Mouse (Mus musculus): Measurements from ENCODE around the gene Abcc8.
"Not testable (repeated sequence)": the region's sequence is repeated elsewhere in the genome, so short reads cannot be mapped to it uniquely, and the experiment has no call there.

GRCm38 (mm10) chr7:46168980-46169379, 10.9 kb downstream of the Abcc8 start:
- TF ChIP-seq CTCF (IDR thresholded peaks at IDR 0.05; ENCODE audit: control insufficient read depth, insufficient read depth, insufficient replicate concordance, low read depth, low read length); POLR2A (IDR thresholded peaks at IDR 0.05; ENCODE audit: control insufficient read depth, low read depth, low read length): not testable (repeated sequence)

Data from testis, adult 2 months (tissue).